In the genomic region with DNA sequence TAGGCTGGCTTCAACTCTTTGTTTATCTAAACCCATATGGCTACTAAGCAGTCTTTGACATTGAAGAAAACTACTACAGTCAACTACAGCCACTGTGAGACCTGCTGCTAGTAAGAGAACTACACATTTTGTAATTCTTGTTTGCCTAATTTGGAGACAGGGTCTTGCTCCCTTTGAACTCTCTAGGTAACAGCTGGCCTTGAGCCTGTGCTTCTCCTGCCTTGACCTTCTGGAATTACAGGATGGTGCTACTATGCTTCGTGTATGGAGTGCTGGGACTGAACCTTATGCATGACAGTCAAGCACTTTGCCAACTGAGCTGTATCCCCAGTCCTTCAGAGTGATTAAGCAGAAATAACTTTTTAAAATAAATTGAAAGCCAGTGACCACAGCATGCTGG, we compare ENCODE assay signal across 22 mouse cellular contexts. TPM values are rescaled to one million over a fixed set of nuclear protein-coding genes. Genes with fewer than 3 reads are reported as not detected.
DNase-seq lines count a peak whose midpoint lies in the region; ATAC-seq and TF ChIP-seq lines count a peak whose summit lies in the region.
"Had no signal": no experiment of that assay in that cellular context is flagged by ENCODE, and none has a peak within 500 bp of the region (broad histone marks: within the 10 kb centered on the region; RNA-seq: fewer than 3 reads in every experiment).

No protein-coding gene starts in this region.

- H3K9me3 ChIP-seq in liver, embryonic 12.5 days (replicated peaks), result no peaks in the 10 kb centered on the region
- no peaks in the 10 kb centered on the region for H3K9me3 ChIP-seq in midbrain, embryonic 11.5 days (ENCODE audit: control insufficient read depth, low read length)
- no peaks in the 10 kb centered on the region for H3K9me3 ChIP-seq in midbrain, embryonic 16.5 days (replicated peaks; ENCODE audit: control insufficient read depth, low read length, poor library complexity, severe bottlenecking)
- H3K9me3 ChIP-seq in kidney, embryonic 14.5 days (ENCODE audit: control insufficient read depth, low read length), result no peaks in the 10 kb centered on the region
- H3K9me3 ChIP-seq: G1E had no signal

- H3K9ac ChIP-seq in liver, adult 2 months (ENCODE audit: low read depth, low read length), result no peak overlapping the region
- H3K9ac ChIP-seq in liver, embryonic 12.5 days, result no peak overlapping the region
- no peak overlapping the region for H3K9ac ChIP-seq in midbrain, embryonic 11.5 days (ENCODE audit: low read length)
- no peak overlapping the region for H3K9ac ChIP-seq in midbrain, embryonic 16.5 days (ENCODE audit: low read depth, low read length)
- no peak overlapping the region for H3K9ac ChIP-seq in kidney, embryonic 14.5 days (ENCODE audit: low read depth, low read length)

- H3K4me3 ChIP-seq in liver, adult 2 months (ENCODE audit: insufficient read depth, low read depth, low read length), result no peak overlapping the region
- H3K4me3 ChIP-seq in liver, embryonic 12.5 days, result no peak overlapping the region
- no peak overlapping the region for H3K4me3 ChIP-seq in midbrain, embryonic 11.5 days (ENCODE audit: low read depth, low read length)
- H3K4me3 ChIP-seq in midbrain, embryonic 16.5 days (ENCODE audit: low read depth, low read length), result no peak overlapping the region
- no peak overlapping the region for H3K4me3 ChIP-seq in embryonic fibroblast, embryonic 13.5 days (ENCODE audit: insufficient read depth, low read length)
- no peak overlapping the region for H3K4me3 ChIP-seq in kidney, embryonic 14.5 days (ENCODE audit: low read length)

- no peak for TF ChIP-seq CTCF in liver, adult 2 months (IDR thresholded peaks at IDR 0.05; ENCODE audit: low read depth, low read length)
- no peak for TF ChIP-seq CTCF in embryonic fibroblast, embryonic 13.5 days (IDR thresholded peaks at IDR 0.05; ENCODE audit: borderline replicate concordance, insufficient read depth, low read length)

- no peak overlapping the region for H3K4me2 ChIP-seq in liver, embryonic 12.5 days
- no peak overlapping the region for H3K4me2 ChIP-seq in midbrain, embryonic 11.5 days
- H3K4me2 ChIP-seq in midbrain, embryonic 16.5 days (ENCODE audit: low read length), result no peak overlapping the region
- no peak overlapping the region for H3K4me2 ChIP-seq in kidney, embryonic 14.5 days (replicated peaks; ENCODE audit: low read depth, low read length)

- H3K36me3 ChIP-seq in liver, adult 2 months (ENCODE audit: control insufficient read depth, insufficient read depth, low read length), result peaks cover 22% of the 10 kb centered on the region
- H3K36me3 ChIP-seq in liver, embryonic 12.5 days, result 0 out of 2 replicates have a peak, but pooled peaks cover 10% of the 10 kb centered on the region
- no peaks in the 10 kb centered on the region for H3K36me3 ChIP-seq in midbrain, embryonic 11.5 days (ENCODE audit: control insufficient read depth, insufficient read depth, low read length)
- no peaks in the 10 kb centered on the region for H3K36me3 ChIP-seq in midbrain, embryonic 16.5 days (ENCODE audit: control insufficient read depth, insufficient read depth, low read length)
- no peaks in the 10 kb centered on the region; the same call in 1 of the 2 replicates for H3K36me3 ChIP-seq in kidney, embryonic 14.5 days (ENCODE audit: control insufficient read depth, insufficient read depth, low read length)

- WGBS in liver, adult 2 months, result 16% methylated on average over 1 of the region's 1 CpGs
- WGBS in liver, embryonic 12.5 days (ENCODE audit: insufficient replicate concordance), result 74% methylated on average over 1 of the region's 1 CpGs
- 84% methylated on average over 1 of the region's 1 CpGs for WGBS in midbrain, embryonic 11.5 days
- WGBS in midbrain, embryonic 16.5 days, result 79% methylated on average over 1 of the region's 1 CpGs
- 86% methylated on average over 1 of the region's 1 CpGs for WGBS in kidney, embryonic 14.5 days

- peak; percentile 56 for DNase-seq in liver, adult 2 months (ENCODE audit: extremely low read depth, low read depth, low spot score)
- DNase-seq in midbrain, embryonic 11.5 days (ENCODE audit: low spot score, missing footprints), result peak; percentile 68
- DNase-seq: adrenal gland, adult 2 months; adrenal gland, adult 8-10 months; adrenal gland, postnatal 10 days; adrenal gland, postnatal 14 days; adrenal gland, postnatal 25 days; adrenal gland, postnatal 36 days; B cell, adult 2 months; cerebellum, adult 11 months; cerebellum, adult 11-12 months; cerebellum, adult 18-20 months had no signal

- H3K27me3 ChIP-seq in liver, adult 2 months (ENCODE audit: control insufficient read depth, insufficient read depth, low read length), result no peaks in the 10 kb centered on the region
- no peaks in the 10 kb centered on the region for H3K27me3 ChIP-seq in liver, embryonic 12.5 days (replicated peaks)
- H3K27me3 ChIP-seq in midbrain, embryonic 11.5 days (ENCODE audit: control insufficient read depth, insufficient read depth, low read length), result no peaks in the 10 kb centered on the region
- no peaks in the 10 kb centered on the region for H3K27me3 ChIP-seq in midbrain, embryonic 16.5 days (ENCODE audit: control insufficient read depth, insufficient read depth, low read depth, low read length)
- no peaks in the 10 kb centered on the region for H3K27me3 ChIP-seq in kidney, embryonic 14.5 days (ENCODE audit: control insufficient read depth, insufficient read depth, low read length)
- H3K27me3 ChIP-seq: CH12.LX, Patski had no signal

- no peak for ATAC-seq in liver, embryonic 12.5 days
- ATAC-seq in midbrain, embryonic 11.5 days (ENCODE audit: low FRiP score), result no peak
- no peak for ATAC-seq in midbrain, embryonic 16.5 days
- ATAC-seq in kidney, embryonic 14.5 days (ENCODE audit: low FRiP score, low TSS enrichment), result no peak
- ATAC-seq: activated CD4-positive, CD25-positive, alpha-beta regulatory T cell, adult 4 months; CD4-positive, CD25-positive, alpha-beta regulatory T cell, adult 4 months; Patski had no signal

- H3K4me1 ChIP-seq in liver, adult 2 months (ENCODE audit: control insufficient read depth, insufficient read depth, low read length), result peaks cover 6% of the 10 kb centered on the region
- peaks cover 14% of the 10 kb centered on the region for H3K4me1 ChIP-seq in liver, embryonic 12.5 days
- H3K4me1 ChIP-seq in midbrain, embryonic 11.5 days (ENCODE audit: control insufficient read depth, insufficient read depth, low read length), result no peaks in the 10 kb centered on the region
- H3K4me1 ChIP-seq in midbrain, embryonic 16.5 days (ENCODE audit: control insufficient read depth, insufficient read depth, low read length), result no peaks in the 10 kb centered on the region
- no peaks in the 10 kb centered on the region for H3K4me1 ChIP-seq in embryonic fibroblast, embryonic 13.5 days (ENCODE audit: control insufficient read depth, insufficient read depth, low read length)
- H3K4me1 ChIP-seq in kidney, embryonic 14.5 days (ENCODE audit: control insufficient read depth, insufficient read depth, low read length), result no peaks in the 10 kb centered on the region

- no peak overlapping the region for H3K27ac ChIP-seq in liver, adult 2 months (replicated peaks; ENCODE audit: insufficient read depth, low read depth, low read length)
- no peak overlapping the region for H3K27ac ChIP-seq in liver, embryonic 12.5 days
- no peak overlapping the region for H3K27ac ChIP-seq in midbrain, embryonic 11.5 days (ENCODE audit: low read depth, low read length)
- no peak overlapping the region for H3K27ac ChIP-seq in midbrain, embryonic 16.5 days (ENCODE audit: low read length)
- peak overlapping the region; percentile 23; the same call in 1 of the 2 replicates for H3K27ac ChIP-seq in embryonic fibroblast, embryonic 13.5 days (ENCODE audit: insufficient read depth, low read length)
- no peak overlapping the region for H3K27ac ChIP-seq in kidney, embryonic 14.5 days (ENCODE audit: low read depth, low read length)

- H3K79me2 ChIP-seq in liver, adult 2 months (ENCODE audit: control insufficient read depth, insufficient read depth, low read length), result no peaks in the 10 kb centered on the region; the same call in 1 of the 2 replicates

- TF ChIP-seq POLR2A in liver, adult 2 months (IDR thresholded peaks at IDR 0.05; ENCODE audit: extremely low read depth, insufficient read depth, low read length), result no peak
- TF ChIP-seq POLR2A in embryonic fibroblast, embryonic 13.5 days (IDR thresholded peaks at IDR 0.05; ENCODE audit: low read depth, low read length), result no peak

RNA-seq across cellular contexts. Expression of a gene that starts 53.2 kb away (rescaled TPM):
- 1.3 and 1.9 TPM in 2 replicates for total RNA-seq in liver, adult 2 months (2014; rRNA removed)
- polyA plus RNA-seq in liver, adult 2 months (2012; rRNA removed), result 2.5 and 3.1 TPM in 2 replicates
- polyA plus RNA-seq in liver, embryonic 12.5 days (2016; fragmentation: Nextera tagmentation; extraction: Ambion mirVana), result 0.61 and 0.70 TPM in 2 replicates
- polyA plus RNA-seq in midbrain, embryonic 11.5 days (2014; fragmentation: Nextera tagmentation; extraction: Ambion mirVana), result 0.04 TPM in 1 of 2 replicates, not detected in the other
- polyA plus RNA-seq in midbrain, embryonic 16.5 days (2015; fragmentation: Nextera tagmentation; extraction: Ambion mirVana), result 0.16 and 0.31 TPM in 2 replicates
- polyA plus RNA-seq in embryonic fibroblast, embryonic 13.5 days (2011; ENCODE audit: insufficient read length, low read depth, missing spikeins), result 0.21 and 0.42 TPM in 2 replicates
- 0.31 and 0.53 TPM in 2 replicates for polyA plus RNA-seq in kidney, embryonic 14.5 days (2014; fragmentation: Nextera tagmentation; extraction: Ambion mirVana)
- polyA plus RNA-seq: activated CD4-positive, CD25-positive, alpha-beta regulatory T cell, adult 4 months; C2C12; CD4-positive, CD25-positive, alpha-beta regulatory T cell, adult 4 months had no signal
